Mouse (Mus musculus): ENCODE results near the gene Stap1. TPM values are rescaled to one million over a fixed set of nuclear protein-coding genes. Genes with fewer than 3 reads are reported as not detected.

The Stap1 gene
- polyA plus RNA-seq (2017; shearing (Covaris generic)): 93.7 TPM

GRCm38 (mm10) chr5:86071538-86071937 lies at the start of gene Stap1:
TSS of gene Stap1 (plus strand) at chr5:86071746.

GRCm38 (mm10) chr5:86065101-86065875 lies 6.3 kb upstream of the Stap1 start, which contains the start of gene Cenpc1:
TSS of gene Cenpc1 (minus strand) at chr5:86065583.

Other genes with a start within 250 kb of the Stap1 start
- 19.4 TPM for gene Cenpc1, start 6.2 kb upstream of the Stap1 start, polyA plus RNA-seq (2017; shearing (Covaris generic))
- 26.6 TPM for gene Uba6, start 101.1 kb downstream of the Stap1 start, polyA plus RNA-seq (2017; shearing (Covaris generic))
- not detected for gene Gnrhr, start 126.2 kb downstream of the Stap1 start, polyA plus RNA-seq (2017; shearing (Covaris generic))
- gene Tmprss11c, start 217.6 kb downstream of the Stap1 start, polyA plus RNA-seq (2017; shearing (Covaris generic)): not detected

Measured in CD4-positive, CD25-positive, alpha-beta regulatory T cell, adult 9 weeks (primary cell).